Mouse (Mus musculus): ENCODE measurements at regions not wholly inside any gene's neighbourhood (a gene's known extent, or its start where the extent isn't known, plus 50 kb on each side); places are given as distances from the start of the nearest gene placed in this dataset.

GRCm38 (mm10) chr8:87417466-87417865 is 54.9 kb downstream of the Cbln1 start:
- no peak overlapping the region for H3K4me3 ChIP-seq
- intact Hi-C loops (cut with DNase I): no loop called here
- no peak overlapping the region for H3K27ac ChIP-seq
- TF ChIP-seq CTCF (IDR thresholded peaks at IDR 0.05): no peak
- no peak for DNase-seq

DNA sequence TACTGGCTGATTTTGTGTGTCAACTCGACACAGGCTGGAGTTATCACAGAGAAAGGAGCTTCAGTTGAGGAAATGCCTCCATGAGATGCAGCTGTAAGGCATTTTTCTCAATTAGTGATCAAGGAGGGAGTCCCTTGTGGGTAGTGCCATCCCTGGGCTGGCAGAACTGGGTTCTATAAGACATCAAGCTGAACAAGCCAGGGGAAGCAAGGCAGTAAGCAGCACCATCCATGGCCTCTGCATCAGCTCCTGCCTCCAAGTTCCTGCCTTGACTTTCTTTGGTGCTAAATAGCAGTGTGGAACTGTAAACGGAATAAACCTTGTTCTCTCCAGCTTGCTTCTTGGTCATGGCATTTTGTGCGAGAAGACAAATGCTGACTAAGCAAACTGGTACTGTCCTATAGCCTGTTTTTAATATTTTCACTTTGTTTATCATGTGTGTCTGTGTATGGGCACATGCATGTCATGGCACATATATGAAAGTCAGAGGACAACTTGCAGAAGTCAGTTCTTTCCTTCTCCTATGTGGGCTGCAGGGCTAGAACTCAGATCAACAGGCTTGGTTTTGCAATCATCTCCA is 57.3 kb downstream of the Cbln1 start:
- TF ChIP-seq CTCF (IDR thresholded peaks at IDR 0.05): no peak
- Histone ChIP-seq H3K27ac (no peak overlapping the region), H3K4me3 (no peak overlapping the region)
- DNase-seq: no peak
- intact Hi-C loops (cut with DNase I): no loop called here

DNA sequence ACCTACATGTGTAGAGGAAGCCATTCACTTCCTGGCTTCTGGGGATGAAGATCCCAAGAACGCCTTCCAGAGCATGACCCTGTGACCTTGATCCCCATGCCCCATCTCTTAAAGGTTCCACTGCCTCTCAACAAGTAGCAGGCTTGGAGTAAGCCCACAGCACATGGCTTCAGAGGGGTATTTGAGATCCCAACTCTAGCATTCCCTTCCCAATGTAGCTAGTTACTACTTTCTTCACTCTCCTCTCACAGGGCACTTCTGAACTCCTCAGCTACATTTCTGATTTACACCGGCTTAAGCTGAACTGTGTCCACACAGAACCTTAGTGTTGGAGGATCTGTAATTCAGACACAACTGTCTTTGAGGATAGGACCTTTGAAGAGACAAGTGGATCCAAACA is 83.4 kb downstream of the Cbln1 start:
- H3K4me3 ChIP-seq: no peak overlapping the region
- no peak for DNase-seq
- no peak for TF ChIP-seq CTCF (IDR thresholded peaks at IDR 0.05)
- intact Hi-C loops (cut with DNase I): no loop called here
- no peak overlapping the region for H3K27ac ChIP-seq

DNA sequence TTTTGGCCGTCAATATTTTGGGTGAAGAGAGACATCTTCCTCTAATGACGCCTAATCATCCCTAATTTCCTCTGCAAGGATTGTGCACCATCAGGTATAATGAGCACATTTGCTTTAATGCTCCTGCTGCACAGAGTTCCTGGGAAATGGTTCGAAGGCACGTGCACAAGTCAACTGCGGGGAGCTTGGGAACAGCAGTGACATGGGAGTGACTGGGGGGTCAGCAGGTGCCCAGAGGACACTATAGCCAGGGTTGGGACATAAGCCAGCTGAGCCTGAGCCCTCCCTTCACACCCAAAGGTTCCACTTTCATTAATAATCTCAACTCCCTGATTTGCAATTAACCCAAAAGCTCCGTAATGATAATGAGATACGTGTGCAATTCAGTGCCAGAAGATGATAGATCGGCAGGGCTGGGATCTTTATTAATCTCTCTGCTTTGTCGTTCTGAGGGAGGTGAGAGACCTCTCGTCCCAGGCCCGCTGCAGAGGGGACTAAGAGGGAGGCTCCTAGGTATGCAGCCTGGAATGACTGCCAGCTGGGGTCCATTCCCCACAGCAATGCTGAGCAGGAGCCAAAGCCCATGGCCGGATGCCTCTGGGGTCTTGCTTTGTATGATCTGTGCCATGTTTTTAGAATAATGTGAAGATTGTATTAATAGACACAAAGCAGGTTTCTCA is 88.7 kb downstream of the Cbln1 start:
- Histone ChIP-seq H3K27ac (no peak overlapping the region), H3K4me3 (no peak overlapping the region)
- TF ChIP-seq CTCF (IDR thresholded peaks at IDR 0.05): no peak
- no peak for DNase-seq
- intact Hi-C loops (cut with DNase I): no loop called here

- intact Hi-C loops (cut with DNase I): no loop called here
- Histone ChIP-seq H3K4me3 (no peak overlapping the region), H3K27ac (no peak overlapping the region)
- no peak for TF ChIP-seq CTCF (IDR thresholded peaks at IDR 0.05)
- no peak for DNase-seq
These were observed 90.1 kb downstream of the Cbln1 start for GRCm38 (mm10) chr8:87382311-87382710.

DNA sequence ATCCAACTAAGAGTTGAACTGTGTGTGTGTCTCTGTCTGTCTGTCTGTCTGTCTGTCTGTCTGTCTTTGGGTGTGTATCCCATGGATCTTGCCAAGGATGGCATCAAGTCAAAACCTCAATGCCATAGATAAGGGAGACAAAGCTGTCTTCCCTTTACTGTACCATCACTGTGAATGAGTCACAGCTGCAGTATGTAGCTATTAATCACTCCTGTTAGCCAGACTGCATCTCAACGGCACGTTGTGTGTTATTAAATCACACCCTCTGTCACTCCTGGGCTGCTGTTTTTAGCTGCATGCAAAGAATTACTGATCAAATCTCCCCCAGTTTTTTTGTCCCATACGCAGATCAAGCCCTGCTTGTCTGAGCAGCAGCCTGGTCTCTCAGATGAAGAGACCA is 91.6 kb downstream of the Cbln1 start:
- TF ChIP-seq CTCF (IDR thresholded peaks at IDR 0.05): no peak
- DNase-seq: no peak
- intact Hi-C loops (cut with DNase I): no loop called here
- Histone ChIP-seq H3K4me3 (no peak overlapping the region), H3K27ac (no peak overlapping the region)

DNA sequence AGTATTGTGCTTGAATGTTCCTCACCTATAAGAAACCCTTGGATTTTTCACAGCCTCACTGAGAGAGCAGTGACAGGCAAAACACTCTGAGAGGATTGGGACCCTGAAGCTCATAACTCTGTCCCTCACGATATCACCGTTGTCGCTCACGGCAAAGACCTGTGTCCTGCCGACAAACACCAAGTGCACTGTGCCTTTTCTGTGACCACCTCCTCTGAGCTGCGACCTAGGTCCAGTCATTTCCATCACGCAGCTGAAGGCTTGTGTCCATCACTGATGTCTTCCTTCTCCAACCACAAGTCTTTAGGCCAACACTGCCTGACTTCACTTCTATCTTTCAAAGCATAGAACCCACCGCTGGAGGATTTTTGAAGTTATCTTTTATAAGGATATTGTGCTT is 93.1 kb downstream of the Cbln1 start:
- Histone ChIP-seq H3K27ac (no peak overlapping the region), H3K4me3 (no peak overlapping the region)
- no peak for DNase-seq
- intact Hi-C loops (cut with DNase I): no loop called here
- TF ChIP-seq CTCF (IDR thresholded peaks at IDR 0.05): no peak

DNA sequence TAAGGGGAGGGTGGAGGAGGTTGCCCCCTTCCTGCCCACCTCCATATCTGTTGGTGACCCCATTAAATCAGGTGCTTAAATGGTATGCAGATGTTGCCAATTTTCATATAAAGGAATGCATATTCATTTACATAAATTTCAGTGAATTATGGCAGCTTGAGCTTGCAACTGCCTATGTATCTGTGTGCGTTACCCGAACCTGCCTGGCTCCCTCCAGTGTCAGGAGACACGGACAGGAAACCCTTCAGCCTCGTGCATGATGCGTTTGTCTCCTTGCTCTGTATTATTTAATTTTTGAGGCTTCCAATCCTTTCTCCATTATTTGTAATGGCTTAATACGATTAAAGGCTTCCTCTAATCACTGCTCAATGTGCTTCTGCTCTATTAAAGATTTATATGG is 98.4 kb downstream of the Cbln1 start:
- TF ChIP-seq CTCF (IDR thresholded peaks at IDR 0.05): no peak
- DNase-seq: no peak
- Histone ChIP-seq H3K4me3 (no peak overlapping the region), H3K27ac (no peak overlapping the region)
- intact Hi-C loops (cut with DNase I): no loop called here

- H3K27ac ChIP-seq: no peak overlapping the region
- TF ChIP-seq CTCF (IDR thresholded peaks at IDR 0.05): no peak
- DNase-seq: no peak
- no peak overlapping the region for H3K4me3 ChIP-seq
- intact Hi-C loops (cut with DNase I): no loop called here
These were observed 98.9 kb downstream of the Cbln1 start for GRCm38 (mm10) chr8:87373535-87373934.

DNA sequence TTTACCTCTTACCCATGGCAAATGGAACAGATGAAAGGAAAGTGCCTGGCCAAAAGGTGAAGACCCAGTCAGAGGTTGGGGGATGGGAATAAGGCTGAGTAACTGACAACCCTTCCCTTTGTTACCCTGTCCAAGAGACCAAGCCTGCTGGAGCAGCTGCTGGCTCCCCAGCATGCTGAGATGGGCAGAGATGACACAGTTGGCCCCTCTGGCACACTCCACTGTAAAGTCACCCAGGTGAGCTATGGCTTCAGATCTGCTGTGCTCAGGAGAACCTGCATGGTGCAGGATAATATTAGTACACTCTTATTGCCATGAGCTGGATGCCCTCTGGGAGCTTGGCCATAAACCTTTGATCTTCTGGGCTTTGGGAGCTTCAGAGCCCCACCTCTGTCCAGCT is 100.3 kb downstream of the Cbln1 start:
- intact Hi-C loops (cut with DNase I): no loop called here
- no peak overlapping the region for H3K4me3 ChIP-seq
- no peak for DNase-seq
- no peak overlapping the region for H3K27ac ChIP-seq
- TF ChIP-seq CTCF (IDR thresholded peaks at IDR 0.05): no peak

- no peak for DNase-seq
- Histone ChIP-seq H3K4me3 (no peak overlapping the region), H3K27ac (no peak overlapping the region)
- intact Hi-C loops (cut with DNase I): no loop called here
- no peak for TF ChIP-seq CTCF (IDR thresholded peaks at IDR 0.05)
These were observed 102.2 kb downstream of the Cbln1 start for GRCm38 (mm10) chr8:87370194-87370593.

DNA sequence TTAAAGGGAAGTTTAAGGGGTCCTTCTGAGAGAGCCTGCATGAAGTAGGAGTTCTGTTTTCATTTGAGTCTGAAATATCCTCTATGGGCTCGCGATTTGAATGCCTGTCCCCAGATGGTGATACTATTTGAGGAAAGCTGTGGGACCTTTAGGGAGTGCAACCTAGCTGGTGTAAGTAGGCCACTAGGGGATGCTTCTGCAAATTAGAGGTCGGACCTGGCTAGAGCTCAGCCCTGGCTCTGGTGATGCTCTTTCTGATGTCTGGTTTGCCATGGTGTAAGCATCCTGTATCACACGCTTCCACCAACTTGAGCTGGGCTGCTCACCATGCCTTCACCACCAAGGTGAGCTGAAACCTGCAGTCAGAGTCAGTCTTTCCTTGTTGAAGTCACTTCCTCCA is 121.9 kb downstream of the Cbln1 start:
- H3K27ac ChIP-seq: no peak overlapping the region
- DNase-seq: no peak
- H3K4me3 ChIP-seq: no peak overlapping the region
- no peak for TF ChIP-seq CTCF (IDR thresholded peaks at IDR 0.05)
- intact Hi-C loops (cut with DNase I): no loop called here

GRCm38 (mm10) chr8:87349781-87350181 is 122.6 kb downstream of the Cbln1 start:
- intact Hi-C loops (cut with DNase I): no loop called here
- H3K4me3 ChIP-seq: no peak overlapping the region
- H3K27ac ChIP-seq: no peak overlapping the region
- no peak for DNase-seq
- TF ChIP-seq CTCF (IDR thresholded peaks at IDR 0.05): no peak

DNA sequence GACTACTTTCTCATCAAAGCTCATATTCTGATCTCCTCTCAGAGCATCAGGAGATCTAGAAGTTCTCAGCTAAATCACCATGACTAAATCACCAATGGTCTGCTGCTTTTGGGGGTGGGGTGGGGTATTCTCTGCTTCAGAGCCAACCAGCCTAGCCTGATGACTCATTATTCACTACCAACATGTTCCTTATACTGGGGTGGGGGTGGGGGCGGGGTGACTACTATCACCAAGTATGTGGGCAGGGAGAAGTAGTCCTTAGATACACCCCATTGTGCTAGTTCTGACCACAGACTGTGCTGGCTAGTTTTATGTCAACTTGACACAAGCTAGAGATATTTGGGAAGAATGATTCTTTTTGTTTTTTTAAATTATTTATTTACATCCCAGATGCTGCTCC is 143.0 kb downstream of the Cbln1 start:
- Histone ChIP-seq H3K27ac (no peak overlapping the region), H3K4me3 (no peak overlapping the region)
- no peak for TF ChIP-seq CTCF (IDR thresholded peaks at IDR 0.05)
- intact Hi-C loops (cut with DNase I): no loop called here
- no peak for DNase-seq
